Mouse (Mus musculus): ENCODE data around the gene 4930568D16Rik. TPM values are rescaled to one million over a fixed set of nuclear protein-coding genes. Genes with fewer than 3 reads are reported as not detected.

Gene 4930568D16Rik
- polyA plus RNA-seq, 1 experiment, result not detected

DNA sequence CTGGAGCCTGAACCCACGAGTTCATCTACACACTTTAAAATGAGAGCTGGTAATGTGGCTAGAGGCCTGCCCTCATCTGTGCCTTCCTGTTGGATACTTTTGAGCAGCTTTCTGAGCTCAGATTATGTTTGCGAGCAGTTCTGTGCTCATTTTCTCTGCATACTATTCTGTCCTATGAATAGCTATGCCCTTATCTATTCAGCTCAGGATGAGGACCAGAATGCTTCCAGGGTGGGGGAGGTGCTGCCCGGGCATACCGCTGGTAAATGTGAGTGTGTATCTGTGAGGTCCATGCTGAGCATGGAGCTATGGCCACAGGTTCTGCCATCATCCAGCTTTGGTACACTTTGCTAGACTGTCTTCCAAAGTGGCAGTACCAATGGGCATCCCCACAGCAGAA, 49.9 kb downstream of the 4930568D16Rik start:
- H3K4me1 ChIP-seq (ENCODE audit: control insufficient read depth, insufficient read depth, low read length), result peaks cover 5% of the 10 kb centered on the region; the same call in 1 of the 2 replicates
- no peak overlapping the region for H3K27ac ChIP-seq (ENCODE audit: insufficient read depth, low read length)
- TF ChIP-seq POLR2A (IDR thresholded peaks at IDR 0.05; ENCODE audit: borderline replicate concordance, insufficient read depth, low read length) (no peak), CTCF (IDR thresholded peaks at IDR 0.05; ENCODE audit: borderline replicate concordance, insufficient read depth, low read depth, low read length) (no peak)
- WGBS, result 74% methylated on average over 4 of the region's 4 CpGs
- no peak overlapping the region for H3K4me3 ChIP-seq (replicated peaks; ENCODE audit: insufficient read depth, low read depth, low read length)
- DNase-seq, result no peak
- no peaks in the 10 kb centered on the region for H3K27me3 ChIP-seq (ENCODE audit: control insufficient read depth, insufficient read depth, low read length)

GRCm38 (mm10) chr2:35314300-35314699, 53.2 kb downstream of the 4930568D16Rik start:
- 43% methylated on average over 3 of the region's 3 CpGs for WGBS
- Histone ChIP-seq H3K4me3 (replicated peaks; ENCODE audit: insufficient read depth, low read depth, low read length) (no peak overlapping the region), H3K27me3 (ENCODE audit: control insufficient read depth, insufficient read depth, low read length) (no peaks in the 10 kb centered on the region), H3K4me1 (ENCODE audit: control insufficient read depth, insufficient read depth, low read length) (no peaks in the 10 kb centered on the region), H3K27ac (ENCODE audit: insufficient read depth, low read length) (no peak overlapping the region)
- DNase-seq, result no peak
- no peak for TF ChIP-seq POLR2A (IDR thresholded peaks at IDR 0.05; ENCODE audit: borderline replicate concordance, insufficient read depth, low read length)
- no peak for TF ChIP-seq CTCF (IDR thresholded peaks at IDR 0.05; ENCODE audit: borderline replicate concordance, insufficient read depth, low read depth, low read length)

- no peak for TF ChIP-seq POLR2A (IDR thresholded peaks at IDR 0.05; ENCODE audit: borderline replicate concordance, insufficient read depth, low read length)
- no peak for TF ChIP-seq CTCF (IDR thresholded peaks at IDR 0.05; ENCODE audit: borderline replicate concordance, insufficient read depth, low read depth, low read length)
- H3K27ac ChIP-seq (ENCODE audit: insufficient read depth, low read length), result no peak overlapping the region
- no peak overlapping the region for H3K4me3 ChIP-seq (replicated peaks; ENCODE audit: insufficient read depth, low read depth, low read length)
- DNase-seq, result no peak
- no peaks in the 10 kb centered on the region for H3K4me1 ChIP-seq (ENCODE audit: control insufficient read depth, insufficient read depth, low read length)
- WGBS, result 85% methylated on average over 4 of the region's 4 CpGs
- H3K27me3 ChIP-seq (ENCODE audit: control insufficient read depth, insufficient read depth, low read length), result no peaks in the 10 kb centered on the region
Observed at GRCm38 (mm10) chr2:35309906-35310493, 57.5 kb downstream of the 4930568D16Rik start.

- WGBS, result 80% methylated on average over 1 of the region's 1 CpGs
- TF ChIP-seq POLR2A (IDR thresholded peaks at IDR 0.05; ENCODE audit: borderline replicate concordance, insufficient read depth, low read length), result no peak
- no peak for TF ChIP-seq CTCF (IDR thresholded peaks at IDR 0.05; ENCODE audit: borderline replicate concordance, insufficient read depth, low read depth, low read length)
- no peak for DNase-seq
- no peaks in the 10 kb centered on the region for H3K4me1 ChIP-seq (ENCODE audit: control insufficient read depth, insufficient read depth, low read length)
- no peak overlapping the region for H3K27ac ChIP-seq (ENCODE audit: insufficient read depth, low read length)
- no peak overlapping the region for H3K4me3 ChIP-seq (replicated peaks; ENCODE audit: insufficient read depth, low read depth, low read length)
- no peaks in the 10 kb centered on the region for H3K27me3 ChIP-seq (ENCODE audit: control insufficient read depth, insufficient read depth, low read length)
Observed at GRCm38 (mm10) chr2:35308166-35308565, 59.4 kb downstream of the 4930568D16Rik start.

Other genes with a start within 250 kb of the 4930568D16Rik start
- 165 and 168 TPM in 2 replicates for gene Rab14, start 166.6 kb downstream of the 4930568D16Rik start, polyA plus RNA-seq (2012; rRNA removed)
- 119 and 127 TPM in 2 replicates for gene Gsn, start 111.3 kb downstream of the 4930568D16Rik start, polyA plus RNA-seq (2012; rRNA removed)
- gene Stom, start 30.8 kb downstream of the 4930568D16Rik start, polyA plus RNA-seq (2012; rRNA removed), result 14.9 and 17.0 TPM in 2 replicates
- gene 4930402F06Rik, start 29.4 kb upstream of the 4930568D16Rik start, polyA plus RNA-seq (2012; rRNA removed), result not detected in 2 replicates
- 1.2 and 1.5 TPM in 2 replicates for gene Ggta1, start 95.5 kb upstream of the 4930568D16Rik start, polyA plus RNA-seq (2012; rRNA removed)
- 136 and 171 TPM in 2 replicates for gene Dab2ip, start 190.5 kb upstream of the 4930568D16Rik start, polyA plus RNA-seq (2012; rRNA removed)